Mouse (Mus musculus): Measurements from ENCODE around the gene CN725425.

GRCm38 (mm10) chr15:91161153-91161552, 38.1 kb upstream of the CN725425 start:
- no peak for TF ChIP-seq CTCF (IDR thresholded peaks at IDR 0.05; ENCODE audit: extremely low read depth, insufficient read depth, insufficient read length, insufficient replicate concordance)
- TF ChIP-seq POLR2A (IDR thresholded peaks at IDR 0.05; ENCODE audit: low read depth, low read length), result no peak
